Mouse (Mus musculus) NIH3T3 (cell line): Measurements from ENCODE around the gene Zfp324.

Experiments
- DNase-seq: peaks from one replicate; pipeline ENCODE4 v3.0.0-alpha.2; 2012; ENCODE audit warnings: low read depth

Gene Zfp324

DNA sequence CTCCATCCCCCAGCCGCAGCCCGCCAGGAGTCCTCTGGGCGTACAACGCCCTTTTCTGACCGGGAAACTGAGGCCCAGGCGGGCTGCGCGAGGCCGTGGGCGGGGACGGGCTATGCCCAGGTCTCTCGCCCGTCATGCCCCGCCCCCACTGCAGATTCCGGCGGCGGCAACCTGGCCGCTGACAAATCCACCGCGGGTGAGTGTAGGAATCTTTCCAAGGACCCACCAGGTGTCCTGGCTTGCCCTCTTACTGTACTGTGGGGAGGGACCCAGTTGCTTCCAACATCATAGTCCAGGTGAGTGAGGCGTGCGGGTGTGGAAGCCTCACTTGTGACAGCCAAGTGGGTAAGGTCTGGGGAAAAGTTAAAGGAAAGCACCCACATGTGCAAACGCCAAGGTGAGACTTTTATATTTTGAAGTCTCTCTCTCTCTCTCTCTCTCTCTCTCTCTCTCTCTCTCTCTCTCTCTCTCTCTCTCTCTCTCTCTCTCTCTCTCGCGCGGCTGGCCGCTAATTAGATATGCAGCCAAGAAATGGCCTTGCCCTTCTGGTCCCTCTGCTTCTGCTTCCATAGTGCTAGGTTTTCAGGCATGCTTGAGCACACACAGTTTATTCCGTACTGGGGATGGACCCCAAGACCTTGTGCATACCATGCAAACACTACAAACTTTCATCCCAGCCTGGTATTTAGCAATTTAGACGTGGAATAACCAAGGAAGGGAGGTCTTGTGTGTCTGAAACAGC, 637 bp downstream of the Zfp324 start:
- DNase-seq: peak; percentile 65

DNA sequence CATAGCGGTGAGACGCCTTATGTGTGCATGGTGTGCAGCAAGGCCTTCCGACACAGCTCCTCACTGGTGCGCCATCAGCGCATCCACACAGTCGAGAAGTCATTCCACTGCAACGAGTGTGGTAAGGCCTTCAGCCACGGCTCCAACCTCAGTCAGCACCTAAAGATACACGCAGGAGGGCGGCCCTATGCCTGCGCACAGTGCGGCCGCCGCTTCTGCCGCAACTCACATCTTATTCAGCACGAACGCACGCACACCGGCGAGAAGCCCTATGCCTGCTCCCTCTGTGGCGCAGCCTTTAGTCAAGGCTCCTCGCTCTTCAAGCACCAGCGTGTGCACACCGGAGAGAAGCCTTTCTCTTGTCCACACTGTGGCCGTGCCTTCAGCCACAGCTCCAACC, 5.3 kb downstream of the Zfp324 start:
- no peak for DNase-seq

DNA sequence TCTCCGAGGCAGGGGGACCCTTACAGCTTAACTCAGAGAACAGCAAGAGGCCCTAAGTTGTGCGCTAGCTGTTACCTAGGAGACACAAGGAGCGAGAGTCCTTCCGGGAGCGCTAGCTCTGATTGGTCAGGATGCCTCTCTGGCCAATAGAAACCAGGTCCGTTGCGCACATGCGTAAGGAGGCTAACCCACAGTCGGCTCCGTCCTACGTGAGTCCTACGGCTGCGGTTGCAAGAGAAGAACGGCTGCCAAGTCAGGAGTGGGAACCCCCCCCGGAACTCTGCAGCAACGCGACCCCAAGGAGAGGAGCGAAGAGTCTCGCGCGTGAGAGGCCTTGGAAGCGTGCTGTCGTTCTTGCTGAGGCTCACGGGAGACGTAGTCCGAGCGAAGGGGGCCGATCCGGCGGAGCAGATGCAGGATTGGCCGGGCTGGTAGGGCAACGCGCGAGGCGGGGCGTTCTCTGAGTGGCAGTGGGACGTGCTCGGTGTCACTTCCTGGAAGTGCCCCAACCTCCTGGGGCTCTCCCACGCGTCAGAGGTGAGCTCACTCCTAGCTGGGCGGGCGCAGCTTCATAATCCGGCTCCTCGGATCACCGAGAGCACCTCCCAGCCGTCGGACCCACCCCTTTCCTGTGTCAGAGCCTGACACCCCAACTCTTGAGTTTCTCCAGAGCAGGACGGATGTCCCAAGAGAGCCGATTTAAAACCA, 12.2 kb downstream of the Zfp324 start, which contains the start of gene Zfp446:
Gene Zfp446, plus strand, starts transcription at position 167 of the 708 bp plus-strand sequence.
- peak; percentile 99 for DNase-seq

DNA sequence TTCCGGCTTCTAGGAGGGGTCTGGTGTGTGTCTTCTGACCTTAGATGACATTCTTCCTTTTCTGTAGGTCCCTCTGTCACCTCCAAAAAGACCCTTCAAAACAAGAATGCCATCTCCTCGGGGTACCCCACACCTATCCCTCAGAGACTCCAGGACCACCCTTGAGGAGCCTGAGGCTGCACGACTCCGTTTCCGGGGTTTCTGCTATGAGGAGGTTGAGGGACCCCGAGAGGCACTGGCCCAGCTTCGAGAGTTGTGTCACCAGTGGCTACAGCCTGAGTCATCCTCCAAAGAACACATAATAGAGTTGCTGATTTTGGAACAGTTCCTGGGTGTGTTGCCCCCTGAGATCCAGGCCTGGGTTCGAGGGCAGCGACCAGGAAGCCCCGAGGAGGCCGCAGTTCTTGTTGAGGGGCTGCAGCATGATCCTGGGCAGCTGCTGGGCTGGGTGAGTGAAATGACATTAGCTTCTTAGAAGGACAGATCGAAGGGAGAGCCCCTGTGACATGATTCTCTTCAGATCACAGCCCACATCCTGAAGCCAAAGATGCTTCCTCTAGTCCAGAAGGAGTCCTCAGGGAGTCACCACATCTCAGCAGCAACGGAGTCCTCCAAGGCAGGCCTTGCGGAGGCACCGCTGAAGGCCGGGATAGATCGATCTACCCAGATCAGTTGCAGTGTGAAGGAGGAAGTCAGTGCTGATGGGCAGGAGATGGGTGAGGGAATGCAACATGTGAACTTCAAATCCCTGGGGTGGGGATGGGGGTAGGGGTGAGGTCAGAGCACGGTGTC, 13.5 kb downstream of the Zfp324 start:
- DNase-seq: no peak

DNA sequence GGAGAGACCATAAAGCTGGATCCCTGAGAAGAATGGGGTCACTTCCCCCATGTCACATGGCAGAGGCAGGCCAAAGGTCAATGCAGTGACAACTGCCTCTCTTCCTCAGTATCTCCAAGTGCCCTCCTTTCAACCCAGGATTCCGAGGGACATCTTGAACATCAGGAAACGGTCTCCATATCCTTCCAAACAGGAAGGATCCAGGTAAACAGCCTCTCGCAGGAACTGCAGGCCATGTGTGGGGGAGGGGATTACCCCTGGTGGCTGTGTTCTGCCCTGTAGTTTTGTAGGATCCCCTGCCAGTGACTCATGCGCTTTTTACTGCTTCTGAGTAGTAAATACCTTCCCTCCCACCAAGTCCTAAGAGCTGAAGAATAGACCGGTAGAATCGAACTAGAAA, 14.1 kb downstream of the Zfp324 start:
- DNase-seq: peak; percentile 21

DNA sequence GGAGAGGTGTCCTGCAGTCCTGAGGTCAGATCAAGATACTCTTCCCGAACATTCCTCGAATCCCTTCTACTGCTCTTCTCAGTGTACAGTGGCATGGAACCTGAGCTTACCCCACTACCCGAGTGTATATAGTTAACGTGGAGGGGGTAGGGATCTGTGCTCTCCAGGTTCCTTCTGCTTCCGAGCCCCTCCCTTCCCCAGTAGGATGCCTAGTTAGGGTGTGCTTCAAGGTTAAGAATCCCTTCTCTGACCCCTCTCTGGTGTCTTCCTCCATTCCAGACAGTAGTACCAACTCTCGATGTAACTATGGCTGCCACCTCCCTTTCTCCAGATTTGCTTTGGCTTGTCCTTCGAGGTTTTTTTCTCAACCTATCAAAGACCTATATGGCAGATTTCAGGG, 14.7 kb downstream of the Zfp324 start:
- DNase-seq: no peak

DNA sequence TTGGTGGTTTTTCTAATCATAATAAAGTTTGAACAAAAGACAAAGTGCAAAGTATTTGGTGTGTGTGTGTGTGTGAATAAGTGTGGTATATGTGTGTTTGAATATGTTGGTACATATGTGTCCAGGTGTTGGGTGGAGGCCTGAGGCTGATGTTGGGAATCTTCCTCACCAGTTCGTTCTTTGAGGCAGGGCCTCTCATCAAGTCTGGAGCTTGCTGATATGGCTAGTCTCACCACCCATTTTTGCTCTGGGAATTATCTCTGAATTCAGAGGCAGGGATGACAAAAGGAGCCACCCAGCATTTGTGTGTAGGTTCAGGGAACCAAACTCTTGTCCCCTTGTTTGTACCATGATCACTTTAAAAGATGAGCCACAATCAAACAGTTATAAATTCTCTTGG, 20.1 kb downstream of the Zfp324 start:
- no peak for DNase-seq

DNA sequence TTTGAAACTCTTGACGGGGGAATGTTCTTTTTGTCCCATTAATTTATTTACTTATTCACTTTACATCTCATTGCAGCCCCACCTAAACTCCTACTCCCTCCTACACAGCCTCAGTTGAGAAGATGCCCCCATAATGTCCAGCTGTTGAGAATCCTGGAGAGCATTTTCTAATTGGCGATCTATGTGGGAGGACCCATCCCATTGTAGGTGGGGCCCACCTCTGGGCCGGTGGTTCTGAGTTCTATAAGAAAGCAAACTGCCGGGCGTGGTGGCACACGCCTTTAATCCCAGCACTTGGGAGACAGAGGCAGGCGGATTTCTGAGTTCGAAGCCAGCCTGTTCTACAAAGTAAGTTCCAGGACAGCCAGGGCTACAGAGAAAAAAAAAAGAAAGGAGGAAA, 21.3 kb downstream of the Zfp324 start:
- DNase-seq: no peak

DNA sequence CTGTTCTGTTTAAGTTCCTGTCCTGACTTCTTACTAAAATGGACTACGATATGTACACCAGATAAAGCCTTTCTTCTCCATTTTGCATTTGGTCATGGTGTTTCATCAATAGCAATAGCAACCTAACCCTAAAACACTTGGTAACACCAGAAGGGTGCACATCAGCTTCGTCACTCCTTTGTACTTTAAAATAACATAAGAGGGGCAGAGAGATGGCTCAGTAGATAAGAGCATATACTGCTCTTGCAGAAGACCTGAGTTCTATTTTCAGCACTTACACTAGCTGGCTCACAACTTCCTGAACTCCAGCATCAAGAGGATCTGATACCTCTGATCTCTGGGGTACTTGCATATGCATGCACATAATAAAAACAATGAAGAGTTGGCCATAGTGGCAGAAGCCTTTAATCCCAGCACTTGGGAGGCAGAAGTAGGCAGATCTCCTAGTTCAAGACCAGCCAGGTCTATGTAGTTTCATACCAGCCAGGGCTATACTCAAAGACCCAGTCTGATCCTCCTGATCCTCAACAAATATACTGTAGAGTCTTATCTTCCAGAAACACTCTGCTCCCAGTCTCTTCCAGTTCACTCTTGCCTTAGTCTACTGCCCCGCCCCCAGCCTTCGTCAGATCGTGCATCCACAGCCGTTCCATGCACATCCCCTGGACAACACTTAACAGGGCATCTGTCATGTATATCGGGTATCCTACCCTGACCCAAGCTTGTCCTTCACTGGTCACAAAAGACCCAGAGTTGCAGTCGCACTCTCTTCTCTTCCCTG, 22.0 kb downstream of the Zfp324 start:
- DNase-seq: no peak

DNA sequence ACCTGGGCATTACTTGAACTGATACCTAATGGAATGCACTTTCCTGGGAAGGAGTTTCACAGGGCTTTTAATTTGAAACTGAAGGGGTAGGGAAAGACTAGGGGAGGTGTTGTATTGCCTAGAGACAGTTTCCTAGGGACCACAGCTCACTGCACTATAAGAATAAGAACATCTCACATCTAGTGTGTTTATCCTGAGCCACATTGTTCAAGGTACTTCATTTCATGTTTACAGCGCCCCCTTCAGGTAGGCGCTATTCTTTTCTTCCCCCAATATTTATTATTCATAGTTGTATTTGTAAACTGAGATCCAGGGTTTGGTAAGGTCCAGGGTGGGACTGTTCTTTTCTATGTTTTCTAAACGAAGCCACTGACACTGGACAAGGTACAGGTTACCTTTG, 26.6 kb downstream of the Zfp324 start:
- peak; percentile 66 for DNase-seq

DNA sequence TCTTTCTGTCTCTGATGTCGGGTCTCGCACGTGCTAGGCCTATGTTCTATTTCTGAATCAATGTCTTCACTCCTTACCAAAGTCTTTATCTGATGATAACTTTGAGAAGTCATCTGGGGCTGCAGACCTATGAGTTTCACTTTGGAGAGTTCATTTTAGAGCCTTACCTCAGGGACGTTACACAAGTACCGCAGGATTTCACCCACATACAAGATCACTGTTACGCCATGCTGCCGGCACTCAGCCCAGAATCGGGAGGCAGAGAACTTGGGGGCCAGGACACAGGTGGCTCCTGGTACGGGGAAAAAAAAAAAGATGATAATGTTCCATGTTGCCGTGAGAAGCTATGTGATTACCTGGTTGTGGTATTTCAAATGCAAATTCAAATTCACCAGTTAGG, 27.5 kb downstream of the Zfp324 start:
- DNase-seq: no peak

DNA sequence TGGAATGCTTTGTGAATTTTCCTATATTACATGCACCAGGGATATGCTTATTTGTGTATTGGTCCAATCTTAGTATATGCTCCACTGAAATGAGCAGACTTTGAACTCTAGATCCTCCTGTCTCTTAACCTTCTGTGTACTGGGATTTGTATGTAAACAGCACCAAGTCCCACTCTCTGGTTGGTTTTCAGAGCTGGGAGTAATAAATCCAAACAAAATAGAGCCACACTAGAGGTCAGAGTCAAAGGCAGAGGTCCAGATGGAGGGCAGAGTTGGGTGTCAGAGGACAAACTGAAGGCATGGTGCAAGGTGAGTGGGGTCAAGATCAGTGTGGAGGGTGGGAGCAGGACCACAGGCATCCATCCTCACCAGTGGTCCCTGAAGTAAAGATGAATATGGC, 30.2 kb downstream of the Zfp324 start:
- no peak for DNase-seq

DNA sequence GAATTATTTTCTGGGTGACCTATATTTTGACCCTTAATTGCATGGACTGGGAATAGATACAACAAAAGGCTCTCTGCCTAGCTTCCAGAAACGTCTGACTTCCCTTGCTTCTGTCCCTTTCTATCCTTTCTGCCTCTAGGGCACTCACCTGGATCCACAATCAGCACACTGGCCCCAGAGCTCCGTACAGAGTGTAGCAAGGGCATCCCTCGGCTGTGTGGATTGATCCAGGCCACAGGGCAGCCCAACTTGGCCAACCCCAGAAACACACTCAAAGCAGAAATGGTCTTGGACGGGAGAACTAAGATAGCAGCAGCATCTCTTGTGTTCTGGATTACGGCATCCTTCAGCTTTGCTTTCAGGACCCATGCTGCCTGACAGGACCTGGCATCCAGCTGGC, 31.6 kb downstream of the Zfp324 start:
- DNase-seq: no peak

DNA sequence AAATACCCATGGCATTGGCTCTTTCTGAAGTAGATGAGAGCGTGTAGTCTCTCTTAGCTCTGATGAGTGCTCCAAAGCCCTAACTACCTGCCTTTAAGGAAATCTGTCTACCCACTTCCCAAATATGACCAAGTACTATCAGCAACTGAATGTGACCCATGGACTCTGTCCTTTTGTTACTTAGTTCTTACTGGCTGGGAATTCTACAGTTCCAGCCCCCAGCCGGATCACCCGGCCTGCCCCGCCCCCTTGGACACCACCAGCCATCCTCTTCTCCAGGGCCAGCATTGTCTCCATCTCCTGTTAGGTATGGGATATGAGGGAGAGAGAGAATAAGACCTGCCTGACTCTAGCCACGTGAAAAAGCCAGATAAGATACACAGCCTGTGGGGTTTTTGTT, 32.4 kb downstream of the Zfp324 start, which contains the start of gene Slc27a5:
Gene Slc27a5, minus strand, starts transcription at position 140 of the 400 bp plus-strand sequence.
- DNase-seq: no peak

DNA sequence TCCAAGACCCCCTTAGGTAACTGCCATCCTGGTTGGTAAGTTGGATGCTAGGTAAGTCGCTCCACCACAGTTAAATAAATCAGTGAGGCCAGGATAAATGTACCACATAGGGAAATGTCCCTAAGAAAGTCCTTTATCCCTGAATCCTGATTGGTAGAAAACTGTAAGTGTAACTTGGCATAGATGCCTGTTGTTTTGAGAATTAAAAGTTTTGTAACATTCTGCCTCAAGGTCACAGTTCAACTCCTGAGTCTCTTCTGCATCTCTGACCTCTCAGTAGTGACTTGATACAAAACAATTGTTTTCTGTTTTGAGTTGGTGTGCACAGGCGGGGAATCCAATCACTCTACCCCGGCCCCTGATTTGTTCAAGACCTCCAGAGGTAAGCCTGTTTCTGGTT, 33.2 kb downstream of the Zfp324 start, which contains the start of gene Trim28:
Gene Trim28, plus strand, starts transcription at position 264 of the 400 bp plus-strand sequence.
- no peak for DNase-seq

DNA sequence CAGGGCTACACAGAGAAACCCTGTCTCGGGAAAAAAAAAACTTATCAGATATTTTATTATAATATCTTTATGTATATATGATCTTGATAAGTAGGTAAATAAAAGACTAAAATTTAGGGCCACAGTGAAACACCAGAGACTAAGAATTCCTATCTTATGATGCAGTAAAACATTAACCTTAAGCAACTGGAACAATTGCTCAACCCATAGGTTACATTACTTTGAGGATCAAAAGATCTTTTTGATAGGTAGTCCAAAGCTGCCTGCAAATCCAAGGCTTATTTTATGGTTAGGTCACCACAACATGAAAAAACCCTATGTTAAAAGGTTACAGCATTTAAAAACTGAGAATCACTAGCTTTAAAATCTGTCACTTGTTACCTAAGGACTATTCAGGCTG, 35.9 kb downstream of the Zfp324 start:
- DNase-seq: no peak

DNA sequence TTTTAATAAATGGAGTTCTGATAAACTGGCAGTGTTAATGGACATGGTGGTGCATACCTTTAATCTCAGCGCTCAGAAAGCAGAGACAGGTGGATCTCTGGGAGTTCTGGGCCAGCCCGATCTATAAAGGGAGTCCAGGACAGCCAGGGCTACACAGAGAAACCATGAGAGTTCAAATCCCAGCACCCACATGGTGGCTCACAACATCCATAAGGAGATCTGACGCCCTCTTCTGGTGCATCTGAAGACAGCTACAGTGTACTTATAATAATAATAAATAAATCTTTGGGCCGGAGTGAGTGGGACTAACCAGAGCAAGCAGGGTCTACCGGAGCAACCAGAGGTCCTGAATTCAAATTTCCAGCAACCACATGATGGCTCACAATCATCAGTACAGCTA, 37.7 kb downstream of the Zfp324 start:
- no peak for DNase-seq

DNA sequence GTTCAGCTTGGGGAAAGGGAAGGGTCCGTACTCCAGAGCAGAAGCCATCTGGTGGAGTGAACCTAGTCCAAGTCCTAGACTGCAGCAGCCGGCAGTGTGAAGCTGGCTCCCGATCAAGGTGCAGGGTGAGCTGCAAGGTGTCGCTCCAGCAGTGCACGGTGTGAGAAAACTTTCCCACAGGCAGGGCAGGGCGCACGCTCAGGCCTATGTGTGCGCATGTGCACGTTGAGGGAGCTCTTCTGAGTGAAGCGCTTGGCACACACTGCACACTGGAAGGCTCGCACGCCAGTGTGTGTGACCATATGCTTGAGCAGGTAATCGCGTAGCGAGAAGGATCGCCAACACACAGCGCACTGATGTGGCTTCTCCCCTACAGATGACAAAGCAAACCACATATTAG, 40.4 kb downstream of the Zfp324 start:
- DNase-seq: no peak

DNA sequence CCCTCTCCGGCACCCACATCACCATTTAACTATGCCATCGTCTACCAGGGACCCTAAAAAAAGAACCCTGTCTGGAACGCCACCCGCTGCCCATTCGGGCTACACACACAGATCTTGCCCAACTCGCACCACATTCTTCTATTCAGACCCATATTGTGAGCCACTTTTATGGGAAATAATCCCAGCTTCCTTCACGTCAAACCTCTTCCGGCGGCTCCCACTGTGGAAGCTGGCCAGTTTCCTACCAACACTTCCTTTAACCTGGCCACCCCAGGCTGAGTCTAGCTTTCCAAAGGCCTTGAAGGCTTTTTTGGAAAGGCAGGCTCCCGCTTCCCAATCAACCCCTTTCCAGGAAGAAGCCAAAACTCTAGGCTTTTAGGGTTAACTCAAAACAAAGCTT, 40.9 kb downstream of the Zfp324 start:
- DNase-seq: no peak

DNA sequence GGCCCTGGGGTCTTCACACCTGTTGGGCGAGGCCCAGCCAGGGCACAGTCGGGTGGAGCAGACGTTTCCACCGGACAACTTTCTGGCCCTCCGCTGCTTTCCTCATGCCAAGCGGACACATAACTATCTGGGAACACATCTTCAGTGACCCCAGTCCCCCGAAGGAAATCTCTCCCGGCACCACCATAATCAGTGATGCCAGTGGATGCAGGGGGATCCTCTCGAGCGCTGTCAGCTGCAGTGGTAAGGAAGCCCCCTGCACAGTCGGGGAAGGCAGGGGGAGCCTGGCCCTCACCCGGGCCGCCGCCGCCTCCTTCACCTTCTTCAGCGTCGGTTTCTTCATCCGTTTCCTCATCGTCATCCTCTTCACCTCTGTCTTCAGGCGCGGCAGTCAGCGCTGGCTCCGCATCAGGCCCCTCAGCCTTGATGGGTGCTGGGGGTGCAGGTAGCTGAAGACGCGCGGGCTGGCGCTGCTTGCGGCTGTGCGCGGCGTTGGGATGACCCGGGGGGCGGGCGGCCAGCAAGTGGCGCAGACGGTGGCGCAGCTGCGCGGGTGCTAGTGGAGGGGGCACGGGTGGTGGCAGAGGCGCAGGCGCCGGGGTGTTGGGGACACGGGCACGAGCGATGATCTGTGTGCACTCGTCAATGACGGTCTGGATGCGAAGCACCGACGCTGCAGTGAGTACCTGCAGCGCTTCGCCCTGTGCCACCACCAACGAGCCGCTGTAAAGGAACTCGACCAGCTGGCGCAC, 41.9 kb downstream of the Zfp324 start:
- DNase-seq: no peak
